Mouse (Mus musculus): ENCODE data around the gene Hsd3b2.
"Not testable (repeated sequence)": the region's sequence is repeated elsewhere in the genome, so short reads cannot be mapped to it uniquely, and the experiment has no call there.

The Hsd3b2 gene

GRCm38 (mm10) chr3:98724376-98724775 is at the start of gene Hsd3b2:
Gene Hsd3b2, minus strand, starts transcription at chr3:98724543.
- no peak for DNase-seq (ENCODE audit: extremely low read depth, low read depth, low spot score)

GRCm38 (mm10) chr3:98764155-98764554 is 39.8 kb upstream of the Hsd3b2 start:
- DNase-seq (ENCODE audit: extremely low read depth, low read depth, low spot score), result no peak

- no peak for DNase-seq (ENCODE audit: extremely low read depth, low read depth, low spot score)
Measured at GRCm38 (mm10) chr3:98756836-98757235, 32.5 kb upstream of the Hsd3b2 start.

DNA sequence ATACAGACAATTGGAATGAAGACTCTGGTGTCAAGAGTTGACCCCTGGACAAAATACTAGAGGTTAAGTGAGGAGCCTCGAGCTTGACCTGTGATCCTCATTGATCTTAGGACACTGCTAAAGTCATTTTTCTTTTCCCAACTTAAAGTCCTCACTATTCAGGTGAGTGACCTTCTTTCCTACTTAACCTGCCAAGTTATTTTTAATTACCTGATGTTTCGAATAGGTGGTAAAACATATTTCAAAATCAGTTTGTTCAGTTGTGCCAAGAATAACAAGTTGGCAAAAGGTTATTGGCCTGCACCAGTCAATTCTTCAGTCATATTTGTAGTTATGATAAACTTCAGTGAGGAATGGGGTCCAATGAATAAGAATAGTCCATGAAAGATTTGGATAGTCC is 27.8 kb upstream of the Hsd3b2 start:
- no peak for DNase-seq (ENCODE audit: extremely low read depth, low read depth, low spot score)

DNA sequence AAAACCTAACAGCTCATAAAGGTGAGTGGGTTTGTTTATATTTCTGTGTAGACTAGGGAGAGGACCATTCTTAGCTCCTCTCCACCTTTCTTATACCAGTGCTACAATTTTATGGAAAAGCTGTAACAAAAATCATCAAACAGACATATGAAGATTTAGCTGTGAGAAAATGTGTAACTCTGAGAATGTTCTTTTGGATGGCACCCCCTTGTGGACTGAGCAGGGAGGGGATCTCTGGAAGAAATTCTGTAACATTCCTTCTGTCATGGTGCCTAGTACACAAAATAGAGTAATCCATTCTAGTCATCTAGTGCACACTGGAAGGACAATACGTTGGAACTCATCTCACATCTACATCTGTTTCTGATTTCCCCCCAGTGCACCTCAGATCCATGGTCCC is 16.7 kb upstream of the Hsd3b2 start:
- not testable (repeated sequence) for DNase-seq (ENCODE audit: extremely low read depth, low read depth, low spot score)

DNA sequence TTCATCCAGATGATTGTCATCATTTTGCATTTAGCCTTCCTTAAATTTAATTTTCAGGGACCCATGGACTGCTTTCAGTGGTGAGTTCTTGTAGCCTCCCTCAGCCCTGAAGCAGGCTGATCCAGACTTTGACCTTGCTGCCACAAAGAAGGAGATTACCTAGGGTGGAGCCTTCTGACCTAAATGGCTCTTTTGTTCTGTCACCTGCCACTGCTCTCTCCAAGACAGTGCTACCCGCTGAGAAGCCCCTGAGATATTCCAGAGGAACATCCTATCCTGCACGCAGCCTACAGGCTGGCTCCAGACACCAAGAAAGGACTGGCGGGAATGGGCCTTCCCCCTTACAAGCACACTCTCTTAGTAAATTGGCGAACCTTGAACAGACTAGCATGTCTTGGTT is 10.0 kb upstream of the Hsd3b2 start:
- no peak for DNase-seq (ENCODE audit: extremely low read depth, low read depth, low spot score)

DNA sequence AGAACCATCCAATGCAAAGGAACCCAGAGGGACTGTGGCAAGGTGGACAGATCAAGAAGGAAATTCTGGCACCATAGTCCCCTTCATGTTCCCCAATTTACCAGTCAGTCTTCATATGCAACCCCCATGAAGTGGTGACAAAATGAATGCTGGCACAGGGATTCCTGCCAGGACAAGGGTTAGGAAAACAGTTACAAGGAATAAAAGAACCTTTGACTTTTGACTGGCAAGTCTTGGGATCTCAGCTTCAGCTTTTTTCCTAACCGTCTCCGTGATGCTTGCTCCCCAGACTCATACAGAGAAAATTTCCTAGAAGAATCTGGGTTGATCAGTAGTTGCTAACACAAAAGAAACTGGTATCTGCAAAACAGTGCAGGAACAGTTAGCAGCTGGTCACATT is 9.4 kb upstream of the Hsd3b2 start:
- DNase-seq (ENCODE audit: extremely low read depth, low read depth, low spot score), result no peak

DNA sequence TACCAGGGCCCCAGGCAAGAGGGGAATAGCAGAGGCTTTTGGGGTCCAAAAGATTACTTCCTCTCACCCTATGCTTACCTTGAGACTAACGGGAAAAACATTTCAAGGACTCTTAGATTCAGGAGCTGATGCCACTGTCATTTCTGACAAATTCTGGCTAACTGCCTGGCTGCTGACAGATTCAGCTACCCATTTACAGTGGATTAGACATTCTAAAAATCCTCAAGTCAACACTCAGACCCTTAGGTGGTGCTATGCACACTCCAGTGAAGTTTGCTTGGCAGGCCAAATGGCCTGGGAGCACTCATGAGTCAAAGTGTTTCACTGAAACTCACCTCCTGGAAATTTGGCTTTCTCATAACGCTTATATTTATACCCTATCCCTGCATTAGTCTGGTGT is 1.9 kb upstream of the Hsd3b2 start:
- no peak for DNase-seq (ENCODE audit: extremely low read depth, low read depth, low spot score)

DNA sequence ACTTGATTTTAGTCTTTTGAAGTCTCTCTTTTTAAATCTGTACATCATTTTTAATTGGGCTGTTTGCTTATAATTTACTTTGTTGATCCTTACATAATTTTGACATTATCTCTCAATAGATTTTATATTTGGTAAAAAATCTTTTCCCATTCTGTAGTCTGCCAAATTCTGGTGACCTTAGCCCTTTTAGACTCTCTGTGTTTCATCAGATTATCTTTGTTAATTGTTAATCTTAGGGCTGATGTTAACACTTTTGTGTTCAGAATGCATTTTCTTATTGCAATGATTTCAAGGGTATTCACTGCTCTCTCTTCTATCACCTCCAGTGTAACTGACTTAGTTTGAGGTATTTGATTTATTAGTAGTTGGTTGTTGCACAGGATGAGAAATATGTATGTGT is 3.6 kb downstream of the Hsd3b2 start:
- DNase-seq (ENCODE audit: extremely low read depth, low read depth, low spot score), result no peak

DNA sequence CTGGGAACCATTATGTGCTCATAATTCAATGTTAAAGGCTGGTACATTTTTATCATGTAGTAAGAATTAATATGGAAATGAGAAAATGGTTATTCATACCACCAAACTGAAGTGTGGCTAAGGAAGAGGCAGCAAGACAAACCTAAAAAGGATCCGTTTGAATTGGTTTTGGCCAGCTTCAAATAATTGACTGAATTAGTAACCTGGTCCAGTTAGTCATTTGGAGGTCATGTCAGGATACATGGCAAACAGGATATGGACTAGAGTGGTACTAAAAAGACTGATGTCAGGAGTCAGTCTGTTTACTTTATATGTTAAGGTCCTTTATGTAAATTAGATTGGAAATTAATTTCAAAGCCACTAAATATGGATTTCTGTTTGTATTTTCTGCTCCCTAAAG is 41.9 kb downstream of the Hsd3b2 start:
- no peak for DNase-seq (ENCODE audit: extremely low read depth, low read depth, low spot score)

DNA sequence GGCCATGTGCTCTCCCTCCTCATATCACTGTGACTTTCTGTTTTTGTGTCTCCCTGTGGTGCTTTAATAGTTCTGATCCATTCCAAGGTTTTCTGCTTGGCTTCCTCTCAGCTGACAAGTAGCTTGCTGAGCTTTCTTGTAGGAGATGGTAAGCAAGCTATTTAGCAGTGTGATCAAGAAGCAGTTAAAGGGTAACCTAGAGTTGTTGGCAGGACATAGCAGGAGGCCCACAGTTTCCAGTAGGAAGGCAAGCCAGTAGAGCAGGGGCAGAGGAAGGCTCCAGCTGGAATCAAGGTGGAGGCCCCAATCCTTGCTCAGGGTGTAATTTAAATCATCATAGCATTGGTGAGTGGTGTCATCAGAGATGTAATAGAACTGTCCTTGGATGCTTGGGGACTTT is 43.6 kb downstream of the Hsd3b2 start:
- no peak for DNase-seq (ENCODE audit: extremely low read depth, low read depth, low spot score)
